Mouse (Mus musculus): Measurements from ENCODE around the gene Hip1r. TPM values are rescaled to one million over a fixed set of nuclear protein-coding genes. Genes with fewer than 3 reads are reported as not detected.

Gene Hip1r
- polyA plus RNA-seq, 2 experiments: 7.2 to 7.6 TPM

GRCm38 (mm10) chr5:123933556-123933955 is 39.9 kb upstream of the Hip1r start:
- WGBS (ENCODE audit: insufficient replicate concordance): 51% methylated on average over 12 of the region's 12 CpGs
- Histone ChIP-seq H3K27me3 (ENCODE audit: control insufficient read depth, insufficient read depth, low read length) (no peaks in the 10 kb centered on the region), H3K27ac (peak overlapping the region; percentile 71), H3K4me3 (ENCODE audit: insufficient read depth in 1 of 2, low read depth in 2 of 2, low read length in 2 of 2) (peak overlapping the region; percentile 34 to 54), H3K9ac (replicated peaks) (peak overlapping the region; percentile 27), H3K4me1 (replicated peaks; ENCODE audit: control insufficient read depth in 2 of 2, insufficient read depth in 2 of 2, low read length in 1 of 2) (peaks cover 0 to 16% of the 10 kb centered on the region in 2 experiments), H3K4me2 (ENCODE audit: low read depth) (peak overlapping the region; percentile 67), H3K9me3 (ENCODE audit: control insufficient read depth, low read length) (no peaks in the 10 kb centered on the region), H3K36me3 (replicated peaks; ENCODE audit: control insufficient read depth, insufficient read depth, low read depth) (no peaks in the 10 kb centered on the region)
- ATAC-seq (ENCODE audit: insufficient read depth) (peak; percentile 21; the same call in 1 of the 2 replicates), DNase-seq (ENCODE audit: low read depth in 3 of 3, low spot score in 3 of 3) (peak in 1 of 3 experiments; percentile 39)
- TF ChIP-seq EP300 (IDR thresholded peaks at IDR 0.05; ENCODE audit: low read depth) (no peak), CTCF (IDR thresholded peaks at IDR 0.05; ENCODE audit: low read depth) (no peak)

- ATAC-seq (ENCODE audit: insufficient read depth): peak; percentile 45; the same call in 1 of the 2 replicates
Measured at GRCm38 (mm10) chr5:123933957-123934591, 39.4 kb upstream of the Hip1r start.

GRCm38 (mm10) chr5:123935931-123936330 is 37.5 kb upstream of the Hip1r start:
- no peaks in the 10 kb centered on the region for H3K27me3 ChIP-seq (ENCODE audit: control insufficient read depth, insufficient read depth, low read length)
- no peaks in the 10 kb centered on the region for H3K9me3 ChIP-seq (ENCODE audit: control insufficient read depth, low read length)
- WGBS (ENCODE audit: insufficient replicate concordance): 80% methylated on average over 5 of the region's 5 CpGs
- TF ChIP-seq CTCF (IDR thresholded peaks at IDR 0.05; ENCODE audit: low read depth): no peak
- TF ChIP-seq EP300 (IDR thresholded peaks at IDR 0.05; ENCODE audit: low read depth): no peak
- no peak overlapping the region for H3K4me2 ChIP-seq (ENCODE audit: low read depth)
- ATAC-seq (ENCODE audit: insufficient read depth) (no peak), DNase-seq (ENCODE audit: low read depth in 3 of 3, low spot score in 3 of 3) (no peak)
- no peak overlapping the region for H3K9ac ChIP-seq (replicated peaks)
- peaks cover 0 to 16% of the 10 kb centered on the region in 2 experiments for H3K4me1 ChIP-seq (replicated peaks; ENCODE audit: control insufficient read depth in 2 of 2, insufficient read depth in 2 of 2, low read length in 1 of 2)
- no peaks in the 10 kb centered on the region for H3K36me3 ChIP-seq (replicated peaks; ENCODE audit: control insufficient read depth, insufficient read depth, low read depth)
- no peak overlapping the region for H3K4me3 ChIP-seq (ENCODE audit: insufficient read depth in 1 of 2, low read depth in 2 of 2, low read length in 2 of 2)
- no peak overlapping the region for H3K27ac ChIP-seq

More at GRCm38 (mm10) chr5:123933957-123934591, 39.4 kb upstream of the Hip1r start:
- TF ChIP-seq EP300 (IDR thresholded peaks at IDR 0.05; ENCODE audit: low read depth) (no peak), CTCF (IDR thresholded peaks at IDR 0.05; ENCODE audit: low read depth) (peak; percentile 76)
- Histone ChIP-seq H3K4me1 (replicated peaks; ENCODE audit: control insufficient read depth in 2 of 2, insufficient read depth in 2 of 2, low read length in 1 of 2) (peaks cover 0 to 16% of the 10 kb centered on the region in 2 experiments), H3K27me3 (ENCODE audit: control insufficient read depth, insufficient read depth, low read length) (no peaks in the 10 kb centered on the region), H3K4me2 (ENCODE audit: low read depth) (peak overlapping the region; percentile 67), H3K9me3 (ENCODE audit: control insufficient read depth, low read length) (no peaks in the 10 kb centered on the region), H3K27ac (peak overlapping the region; percentile 71), H3K4me3 (ENCODE audit: insufficient read depth in 1 of 2, low read depth in 2 of 2, low read length in 2 of 2) (peak overlapping the region; percentile 34 to 54), H3K9ac (replicated peaks) (peak overlapping the region; percentile 27), H3K36me3 (replicated peaks; ENCODE audit: control insufficient read depth, insufficient read depth, low read depth) (no peaks in the 10 kb centered on the region)
- peak; percentile 28 to 56 (median 43) for DNase-seq (ENCODE audit: low read depth in 3 of 3, low spot score in 3 of 3)
- 25% methylated on average over 18 of the region's 18 CpGs for WGBS (ENCODE audit: insufficient replicate concordance)

- Histone ChIP-seq H3K4me2 (ENCODE audit: low read depth) (no peak overlapping the region), H3K27me3 (ENCODE audit: control insufficient read depth, insufficient read depth, low read length) (no peaks in the 10 kb centered on the region), H3K36me3 (replicated peaks; ENCODE audit: control insufficient read depth, insufficient read depth, low read depth) (no peaks in the 10 kb centered on the region), H3K27ac (no peak overlapping the region), H3K9me3 (ENCODE audit: control insufficient read depth, low read length) (no peaks in the 10 kb centered on the region), H3K9ac (replicated peaks) (no peak overlapping the region), H3K4me3 (ENCODE audit: insufficient read depth in 1 of 2, low read depth in 2 of 2, low read length in 2 of 2) (no peak overlapping the region), H3K4me1 (replicated peaks; ENCODE audit: control insufficient read depth in 2 of 2, insufficient read depth in 2 of 2, low read length in 1 of 2) (peaks cover 0 to 9% of the 10 kb centered on the region in 2 experiments; a peak in 3 of 4 replicates)
- no peak for DNase-seq (ENCODE audit: low read depth in 3 of 3, low spot score in 3 of 3)
- TF ChIP-seq CTCF (IDR thresholded peaks at IDR 0.05; ENCODE audit: low read depth) (no peak), EP300 (IDR thresholded peaks at IDR 0.05; ENCODE audit: low read depth) (no peak)
- 45% methylated on average over 5 of the region's 5 CpGs for WGBS (ENCODE audit: insufficient replicate concordance)
- ATAC-seq (ENCODE audit: insufficient read depth): no peak
Measured at GRCm38 (mm10) chr5:123938479-123938878, 34.9 kb upstream of the Hip1r start.

GRCm38 (mm10) chr5:123946546-123946945 is 26.9 kb upstream of the Hip1r start:
- 62% methylated on average over 4 of the region's 4 CpGs for WGBS (ENCODE audit: insufficient replicate concordance)
- peaks cover 0 to 4% of the 10 kb centered on the region in 2 experiments; a peak in 1 of 4 replicates for H3K4me1 ChIP-seq (replicated peaks; ENCODE audit: control insufficient read depth in 2 of 2, insufficient read depth in 2 of 2, low read length in 1 of 2)
- no peak overlapping the region for H3K4me2 ChIP-seq (ENCODE audit: low read depth)
- no peak overlapping the region for H3K27ac ChIP-seq
- no peaks in the 10 kb centered on the region for H3K36me3 ChIP-seq (replicated peaks; ENCODE audit: control insufficient read depth, insufficient read depth, low read depth)
- H3K4me3 ChIP-seq (ENCODE audit: insufficient read depth in 1 of 2, low read depth in 2 of 2, low read length in 2 of 2): no peak overlapping the region
- H3K9me3 ChIP-seq (ENCODE audit: control insufficient read depth, low read length): no peaks in the 10 kb centered on the region
- no peak for ATAC-seq (ENCODE audit: insufficient read depth)
- DNase-seq (ENCODE audit: low read depth in 3 of 3, low spot score in 3 of 3): no peak
- no peaks in the 10 kb centered on the region for H3K27me3 ChIP-seq (ENCODE audit: control insufficient read depth, insufficient read depth, low read length)
- no peak overlapping the region for H3K9ac ChIP-seq (replicated peaks)
- no peak for TF ChIP-seq EP300 (IDR thresholded peaks at IDR 0.05; ENCODE audit: low read depth)
- no peak for TF ChIP-seq CTCF (IDR thresholded peaks at IDR 0.05; ENCODE audit: low read depth)
